Mouse (Mus musculus) neural tube, embryonic 13.5 days (tissue): ENCODE results near the gene Hnrnpl. TPM values are rescaled to one million over a fixed set of nuclear protein-coding genes. Genes with fewer than 3 reads are reported as not detected.

ENCODE experiments used
- ATAC-seq: fragments of 200-750 bp; cut with Nextera tagmentation; 2 replicates; pipeline ENCODE4 v1.8.0; 2017; ENCODE audit warnings: low read depth, mild to moderate bottlenecking, moderate TSS enrichment, moderate library complexity
- H3K27ac ChIP-seq: fragments of 300-500 bp; sonication (generic); replicated peaks from 2 replicates; pipeline ENCODE4 v1.5.1; 2015; ENCODE audit warnings: moderate library complexity, mild to moderate bottlenecking, inconsistent platforms
- H3K27me3 ChIP-seq: fragments of 300-500 bp; sonication (generic); 2 replicates; pipeline ENCODE4 v1.6.1; 2015; ENCODE audit warnings: mild to moderate bottlenecking, inconsistent platforms
- H3K36me3 ChIP-seq: fragments of 300-500 bp; sonication (generic); 2 replicates; pipeline ENCODE4 v1.6.1; 2015; ENCODE audit warnings: mild to moderate bottlenecking, inconsistent platforms
- H3K4me1 ChIP-seq: fragments of 300-500 bp; sonication (generic); replicated peaks from 2 replicates; pipeline ENCODE4 v1.6.1; 2015; ENCODE audit warnings: inconsistent platforms
- H3K4me2 ChIP-seq: fragments of 300-500 bp; sonication (generic); 2 replicates; pipeline ENCODE4 v1.6.1; 2015; ENCODE audit warnings: inconsistent platforms, mild to moderate bottlenecking, moderate library complexity
- H3K4me3 ChIP-seq: fragments of 300-500 bp; sonication (generic); 2 replicates; pipeline ENCODE4 v1.5.1; 2015; ENCODE audit warnings: mild to moderate bottlenecking, inconsistent platforms
- H3K9ac ChIP-seq: fragments of 300-500 bp; sonication (generic); 2 replicates; pipeline ENCODE4 v1.6.1; 2015; ENCODE audit warnings: moderate library complexity, mild to moderate bottlenecking, inconsistent platforms
- H3K9me3 ChIP-seq: fragments of 300-500 bp; sonication (generic); 2 replicates; pipeline ENCODE4 v1.6.1; 2016; ENCODE audit warnings: inconsistent platforms
- WGBS: fragments of 180-500 bp; shearing (Covaris S2); methylation state at CpG from one replicate; pipeline ENCODE4 v1.1.7; 2015; 5-methylcytosine and 5-hydroxymethylcytosine counted together
- polyA plus RNA-seq: library from polyadenylated mRNA; unstranded; fragments of >200 nt; fragmentation: Nextera tagmentation; extraction: Ambion mirVana; gene quantifications from 2 replicates; pipeline ENCODE4 v1.2.1, GENCODE M21; 2015

Hnrnpl gene
- polyA plus RNA-seq, 1 experiment from 2014 or later = 214 TPM

GRCm38 (mm10) chr7:28824941-28825685 lies 16.8 kb downstream of the Hnrnpl start, which contains the start of gene Ech1:
Ech1 (plus strand) TSS chr7:28825217.
- Histone ChIP-seq H3K4me2 (peak within 1 kb of the TSS; percentile 65), H3K27ac (peak within 1 kb of the TSS; percentile 72), H3K4me1 (peaks cover 41% of the 10 kb centered on the region), H3K27me3 (no peaks in the 10 kb centered on the region), H3K9me3 (no peaks in the 10 kb centered on the region), H3K4me3 (peak within 1 kb of the TSS; percentile 48), H3K36me3 (peaks cover 36% of the 10 kb centered on the region), H3K9ac (peak within 1 kb of the TSS; percentile 70)
- 3% methylated on average over 33 of the region's 33 CpGs for WGBS
- ATAC-seq = peak; percentile 82

DNA sequence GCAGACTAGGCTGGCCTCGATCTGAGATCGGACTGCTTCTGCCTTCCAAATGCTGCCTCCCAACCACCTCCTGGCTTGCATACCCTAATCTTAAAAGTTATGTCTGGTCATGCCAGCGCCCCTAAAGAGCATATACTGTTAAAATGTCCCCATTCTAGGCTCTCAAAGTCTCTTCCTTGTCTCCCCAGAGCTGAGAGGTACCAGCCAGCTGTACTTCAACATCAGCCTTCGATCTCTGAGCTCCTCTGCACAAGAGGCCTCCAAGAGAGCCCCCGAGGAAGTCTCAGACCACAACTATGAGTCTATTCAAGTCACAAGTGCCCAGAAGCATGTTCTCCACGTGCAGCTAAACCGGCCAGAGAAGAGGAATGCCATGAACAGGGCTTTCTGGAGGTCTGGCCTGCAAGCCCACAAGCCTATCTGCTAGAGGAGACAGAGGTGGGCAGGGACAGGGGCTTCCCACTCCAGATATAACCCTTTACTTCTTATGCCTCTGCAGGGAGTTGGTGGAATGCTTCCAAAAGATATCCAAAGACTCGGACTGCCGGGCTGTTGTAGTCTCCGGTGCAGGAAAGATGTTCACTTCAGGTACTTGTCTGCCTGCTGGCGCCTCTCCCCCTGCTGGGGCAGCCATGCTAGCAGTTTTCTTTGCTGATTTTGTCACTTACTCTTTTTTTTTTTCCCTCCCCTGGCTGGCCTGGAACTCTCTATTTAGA lies 17.5 kb downstream of the Hnrnpl start:
- peak overlapping the region; percentile 72 for H3K27ac ChIP-seq
- peak overlapping the region; percentile 70 for H3K9ac ChIP-seq
- H3K27me3 ChIP-seq = no peaks in the 10 kb centered on the region
- ATAC-seq = no peak
- H3K4me2 ChIP-seq = peak overlapping the region; percentile 65
- H3K36me3 ChIP-seq = peaks cover 36% of the 10 kb centered on the region
- peak overlapping the region; percentile 48 for H3K4me3 ChIP-seq
- WGBS = 63% methylated on average over 11 of the region's 11 CpGs
- no peaks in the 10 kb centered on the region for H3K9me3 ChIP-seq
- H3K4me1 ChIP-seq = peaks cover 34% of the 10 kb centered on the region

GRCm38 (mm10) chr7:28826402-28826772 lies 18.0 kb downstream of the Hnrnpl start:
- WGBS = 94% methylated on average over 7 of the region's 7 CpGs
- no peak for ATAC-seq
- Histone ChIP-seq H3K9me3 (no peaks in the 10 kb centered on the region), H3K4me2 (peak overlapping the region; percentile 65; the same call in 1 of the 2 replicates), H3K9ac (0 out of 2 replicates have a peak overlapping the region, but pooled peaks have one; percentile 70), H3K36me3 (peaks cover 34% of the 10 kb centered on the region), H3K27me3 (no peaks in the 10 kb centered on the region), H3K4me1 (peaks cover 28% of the 10 kb centered on the region), H3K4me3 (no peak overlapping the region), H3K27ac (0 out of 2 replicates have a peak overlapping the region, but pooled peaks have one; percentile 72)

GRCm38 (mm10) chr7:28827338-28827737 lies 19.0 kb downstream of the Hnrnpl start:
- WGBS = 58% methylated on average over 3 of the region's 3 CpGs
- peaks cover 33% of the 10 kb centered on the region for H3K36me3 ChIP-seq
- no peak for ATAC-seq

GRCm38 (mm10) chr7:28829821-28830220 lies 21.5 kb downstream of the Hnrnpl start:
- Histone ChIP-seq H3K4me1 (peaks cover 10% of the 10 kb centered on the region), H3K4me3 (no peak overlapping the region), H3K9ac (no peak overlapping the region), H3K9me3 (no peaks in the 10 kb centered on the region), H3K27me3 (no peaks in the 10 kb centered on the region), H3K27ac (no peak overlapping the region), H3K36me3 (peaks cover 26% of the 10 kb centered on the region), H3K4me2 (no peak overlapping the region)
- no peak for ATAC-seq
- 97% methylated on average over 8 of the region's 8 CpGs for WGBS

More at GRCm38 (mm10) chr7:28827338-28827737, 19.0 kb downstream of the Hnrnpl start:
- no peak overlapping the region for H3K27ac ChIP-seq
- H3K4me2 ChIP-seq = no peak overlapping the region
- H3K27me3 ChIP-seq = no peaks in the 10 kb centered on the region
- H3K4me3 ChIP-seq = no peak overlapping the region
- no peak overlapping the region for H3K9ac ChIP-seq
- H3K9me3 ChIP-seq = no peaks in the 10 kb centered on the region
- H3K4me1 ChIP-seq = peaks cover 26% of the 10 kb centered on the region

- peaks cover 26% of the 10 kb centered on the region for H3K36me3 ChIP-seq
- no peak overlapping the region for H3K4me3 ChIP-seq
- H3K9ac ChIP-seq = no peak overlapping the region
- WGBS = 88% methylated on average over 5 of the region's 5 CpGs
- no peaks in the 10 kb centered on the region for H3K27me3 ChIP-seq
- no peak overlapping the region for H3K4me2 ChIP-seq
- peaks cover 3% of the 10 kb centered on the region for H3K4me1 ChIP-seq
- no peak for ATAC-seq
- H3K27ac ChIP-seq = no peak overlapping the region
- H3K9me3 ChIP-seq = no peaks in the 10 kb centered on the region
These were observed 22.6 kb downstream of the Hnrnpl start for GRCm38 (mm10) chr7:28830981-28831380.

DNA sequence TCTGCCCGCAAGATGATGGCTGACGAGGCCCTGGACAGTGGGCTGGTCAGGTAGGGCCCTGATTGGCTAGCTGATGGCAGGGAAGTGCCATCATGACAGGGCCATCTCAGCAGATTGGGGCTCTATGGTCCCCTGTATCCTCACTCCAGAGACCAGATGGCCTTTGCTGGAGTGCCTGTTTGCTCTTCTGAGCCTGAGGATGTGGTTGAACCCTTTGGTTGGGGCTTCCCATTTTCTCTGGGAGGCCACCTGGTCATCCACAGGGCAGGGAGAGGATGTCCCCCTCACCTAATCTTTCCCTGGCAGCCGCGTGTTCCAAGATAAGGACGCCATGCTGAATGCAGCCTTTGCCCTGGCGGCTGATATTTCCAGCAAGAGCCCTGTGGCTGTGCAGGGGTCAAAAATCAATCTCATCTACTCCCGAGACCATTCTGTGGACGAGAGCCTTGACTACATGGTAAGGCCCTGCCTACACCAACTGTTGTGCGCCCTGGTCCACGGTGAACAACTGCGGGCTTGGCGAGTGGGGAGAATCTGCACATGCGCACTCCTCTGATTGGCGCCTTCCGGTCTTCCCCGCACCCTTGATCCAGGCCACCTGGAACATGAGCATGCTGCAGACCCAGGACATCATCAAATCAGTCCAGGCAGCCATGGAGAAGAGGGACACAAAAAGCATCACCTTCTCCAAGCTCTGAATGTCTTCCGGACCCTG lies 23.2 kb downstream of the Hnrnpl start:
- 90% methylated on average over 17 of the region's 17 CpGs for WGBS
- no peaks in the 10 kb centered on the region for H3K4me1 ChIP-seq

DNA sequence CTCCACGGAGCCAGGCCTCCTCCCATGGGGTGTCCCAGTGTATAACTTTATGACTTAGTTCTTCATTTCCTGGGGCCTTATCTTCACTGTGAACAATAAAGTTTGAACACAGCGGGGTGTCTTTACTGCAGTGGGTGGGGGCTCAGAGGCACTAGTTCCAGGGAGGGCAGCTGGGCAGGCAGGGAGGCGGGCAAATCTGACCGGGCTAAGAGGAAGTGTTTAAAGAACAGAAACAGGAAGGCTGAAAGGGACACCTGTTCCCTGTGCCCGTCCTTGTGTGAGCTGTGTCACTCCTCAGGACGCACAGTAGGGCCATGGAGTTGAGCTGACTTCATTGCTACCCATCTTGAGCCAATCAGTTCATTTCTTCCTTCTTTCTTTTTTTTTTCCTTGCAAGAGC lies 23.8 kb downstream of the Hnrnpl start:
- Histone ChIP-seq H3K4me2 (no peak overlapping the region), H3K9ac (no peak overlapping the region), H3K36me3 (peaks cover 26% of the 10 kb centered on the region), H3K4me3 (no peak overlapping the region), H3K4me1 (no peaks in the 10 kb centered on the region), H3K9me3 (no peaks in the 10 kb centered on the region), H3K27me3 (no peaks in the 10 kb centered on the region), H3K27ac (no peak overlapping the region)
- no peak for ATAC-seq
- 45% methylated on average over 6 of the region's 6 CpGs for WGBS

More for the DNA sequence above, 23.2 kb downstream of the Hnrnpl start:
- H3K27ac ChIP-seq = no peak overlapping the region
- peaks cover 26% of the 10 kb centered on the region for H3K36me3 ChIP-seq
- no peak overlapping the region for H3K9ac ChIP-seq
- no peak overlapping the region for H3K4me3 ChIP-seq
- no peak for ATAC-seq
- H3K27me3 ChIP-seq = no peaks in the 10 kb centered on the region
- no peaks in the 10 kb centered on the region for H3K9me3 ChIP-seq
- no peak overlapping the region for H3K4me2 ChIP-seq

GRCm38 (mm10) chr7:28833723-28834347 lies 25.5 kb downstream of the Hnrnpl start, which contains the start of gene Lgals4:
Lgals4 (plus strand) TSS chr7:28833854.
- Histone ChIP-seq H3K4me1 (no peaks in the 10 kb centered on the region), H3K27ac (no peak within 1 kb of the TSS), H3K4me3 (no peak within 1 kb of the TSS), H3K9ac (no peak within 1 kb of the TSS), H3K36me3 (peaks cover 26% of the 10 kb centered on the region), H3K27me3 (no peaks in the 10 kb centered on the region), H3K9me3 (no peaks in the 10 kb centered on the region), H3K4me2 (no peak within 1 kb of the TSS)
- no peak for ATAC-seq
- WGBS = 87% methylated on average over 6 of the region's 6 CpGs

DNA sequence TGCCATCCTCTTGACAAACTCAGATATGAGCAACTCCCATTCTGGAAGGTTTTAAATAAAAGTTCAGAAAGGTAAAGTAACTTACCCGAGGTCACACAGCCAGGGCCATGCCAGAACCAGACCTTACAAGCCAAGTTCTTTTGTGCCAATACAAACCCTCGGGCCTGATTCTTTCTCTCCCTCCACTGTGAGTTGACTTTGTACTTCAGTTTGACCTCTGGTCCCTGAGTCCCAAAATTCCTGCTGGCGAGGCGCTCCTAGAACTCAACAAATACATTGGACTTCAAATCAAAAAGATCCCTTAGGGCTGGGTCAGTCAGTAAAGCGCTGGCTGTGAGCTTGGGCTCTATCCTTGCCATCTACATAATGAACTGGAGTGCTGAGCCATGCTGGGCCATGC lies 28.6 kb downstream of the Hnrnpl start:
- no peak overlapping the region for H3K4me2 ChIP-seq
- no peaks in the 10 kb centered on the region for H3K4me1 ChIP-seq
- H3K27me3 ChIP-seq = no peaks in the 10 kb centered on the region
- no peak overlapping the region for H3K4me3 ChIP-seq
- no peak for ATAC-seq
- H3K36me3 ChIP-seq = peaks cover 4% of the 10 kb centered on the region
- no peak overlapping the region for H3K9ac ChIP-seq
- H3K27ac ChIP-seq = no peak overlapping the region
- no peaks in the 10 kb centered on the region for H3K9me3 ChIP-seq
- WGBS = 84% methylated on average over 5 of the region's 5 CpGs

GRCm38 (mm10) chr7:28838331-28838730 lies 30.0 kb downstream of the Hnrnpl start:
- 66% methylated on average over 9 of the region's 9 CpGs for WGBS
- ATAC-seq = no peak
- H3K27me3 ChIP-seq = no peaks in the 10 kb centered on the region
- no peak overlapping the region for H3K4me2 ChIP-seq
- no peak overlapping the region for H3K4me3 ChIP-seq
- no peak overlapping the region for H3K27ac ChIP-seq
- no peaks in the 10 kb centered on the region for H3K9me3 ChIP-seq
- no peaks in the 10 kb centered on the region for H3K4me1 ChIP-seq
- H3K36me3 ChIP-seq = no peaks in the 10 kb centered on the region
- H3K9ac ChIP-seq = no peak overlapping the region
